Mouse (Mus musculus) CH12.LX (cell line): ENCODE measurements at regions not wholly inside any gene's neighbourhood (a gene's known extent, or its start where the extent isn't known, plus 50 kb on each side); places are given as distances from the start of the nearest gene placed in this dataset.

Experiments used
- CHD2 ChIP-seq: IDR thresholded peaks from 2 replicates; pipeline ENCODE4 v1.6.1; 2011; ENCODE audit warnings: low read length, improper control_type of control experiment
- CTCF ChIP-seq, 2 experiments: IDR thresholded peaks in 1 of 2; conservative IDR thresholded peaks in 1 of 2; 2 replicates each; pipeline ENCODE4 v1.5.1; 2011 to 2012; ENCODE audit warnings: low read depth in 2 of 2, low read length in 2 of 2, improper control_type of control experiment in 1 of 2, inconsistent platforms in 1 of 2, mild to moderate bottlenecking in 1 of 2, moderate library complexity in 1 of 2
- NRF1 ChIP-seq: IDR thresholded peaks from 2 replicates; pipeline ENCODE4 v1.6.1; 2014; ENCODE audit warnings: low read depth, mild to moderate bottlenecking, inconsistent platforms, low read length, improper control_type of control experiment, moderate library complexity

- TF ChIP-seq CHD2 (no peak), NRF1 (no peak), CTCF (conservative IDR thresholded peaks at IDR 0.05 in 1 of 2, IDR thresholded peaks at IDR 0.05 in 1 of 2; ENCODE audit: low read depth in 2 of 2, low read length in 2 of 2) (no peak)
Measured at GRCm38 (mm10) chr13:82393496-82393895, 610.6 kb downstream of the Cetn3 start.
